Mouse (Mus musculus) bone marrow macrophage, adult 2 months (primary cell): ENCODE measurements around the gene Fam166a.

Source experiments
- CTCF ChIP-seq: IDR thresholded peaks from 2 replicates; pipeline ENCODE4 v1.5.1; 2012; ENCODE audit warnings: low read depth, mild to moderate bottlenecking, low read length, moderate library complexity
- POLR2A ChIP-seq: IDR thresholded peaks from 2 replicates; pipeline ENCODE4 v1.6.1; 2012; ENCODE audit warnings: mild to moderate bottlenecking, low read depth, low read length, borderline replicate concordance

DNA sequence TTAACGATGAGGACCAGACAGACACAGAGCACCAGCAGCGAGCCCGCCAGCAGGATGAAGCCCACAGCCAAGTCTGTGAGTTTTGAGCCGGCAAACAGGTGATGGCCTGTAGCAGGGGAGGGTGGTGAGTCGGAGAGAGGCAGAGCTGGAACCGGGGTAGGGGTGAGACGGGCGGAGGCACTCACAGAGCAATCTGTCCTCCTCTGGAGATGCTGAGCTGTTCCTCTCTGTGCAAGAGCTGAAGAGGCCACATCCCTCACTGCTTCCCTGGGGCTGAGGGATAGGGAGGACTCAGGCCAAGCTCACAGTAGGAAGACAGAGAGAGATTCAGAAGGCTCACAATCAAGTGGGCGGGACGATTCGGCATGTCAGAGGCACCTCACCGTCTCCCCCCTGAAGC is 12.5 kb downstream of the Fam166a start:
- no peak for TF ChIP-seq CTCF
- no peak for TF ChIP-seq POLR2A
